Mouse (Mus musculus): ENCODE results near the gene Lefty2.

The Lefty2 gene

GRCm38 (mm10) chr1:180901107-180901506 is 8.2 kb downstream of the Lefty2 start:
- DNase-seq (ENCODE audit: low spot score), result peak; percentile 73

GRCm38 (mm10) chr1:180902915-180903314 is 10.0 kb downstream of the Lefty2 start:
- DNase-seq (ENCODE audit: low spot score), result peak; percentile 98

GRCm38 (mm10) chr1:180903666-180904038 is 10.7 kb downstream of the Lefty2 start:
- no peak for DNase-seq (ENCODE audit: low spot score)

GRCm38 (mm10) chr1:180904039-180904814 is 11.3 kb downstream of the Lefty2 start, which contains the start of gene Pycr2:
Pycr2 (plus strand) TSS chr1:180904293.
- DNase-seq (ENCODE audit: low spot score), result peak; percentile 93

- no peak for DNase-seq (ENCODE audit: low spot score)
Measured at GRCm38 (mm10) chr1:180904815-180905080, 11.8 kb downstream of the Lefty2 start.

- no peak for DNase-seq (ENCODE audit: low spot score)
Measured at GRCm38 (mm10) chr1:180905307-180905706, 12.4 kb downstream of the Lefty2 start.

- DNase-seq (ENCODE audit: low spot score), result no peak
Measured at GRCm38 (mm10) chr1:180905876-180906275, 13.0 kb downstream of the Lefty2 start.

- no peak for DNase-seq (ENCODE audit: low spot score)
Measured at GRCm38 (mm10) chr1:180906461-180907147, 13.7 kb downstream of the Lefty2 start.

GRCm38 (mm10) chr1:180911138-180911537 is 18.2 kb downstream of the Lefty2 start:
- DNase-seq (ENCODE audit: low spot score), result no peak

GRCm38 (mm10) chr1:180911653-180912287 is 18.9 kb downstream of the Lefty2 start:
- DNase-seq (ENCODE audit: low spot score), result no peak

- no peak for DNase-seq (ENCODE audit: low spot score)
Measured at GRCm38 (mm10) chr1:180912792-180913191, 19.9 kb downstream of the Lefty2 start.

GRCm38 (mm10) chr1:180913797-180914196 is 20.9 kb downstream of the Lefty2 start:
- no peak for DNase-seq (ENCODE audit: low spot score)

- DNase-seq (ENCODE audit: low spot score), result no peak
Measured at GRCm38 (mm10) chr1:180916425-180916824, 23.5 kb downstream of the Lefty2 start.

GRCm38 (mm10) chr1:180917053-180917452 is 24.1 kb downstream of the Lefty2 start:
- DNase-seq (ENCODE audit: low spot score), result no peak

- peak; percentile 56 for DNase-seq (ENCODE audit: low spot score)
Measured at GRCm38 (mm10) chr1:180919686-180920085, 26.8 kb downstream of the Lefty2 start.

- DNase-seq (ENCODE audit: low spot score), result no peak
Measured at GRCm38 (mm10) chr1:180922273-180923048, 29.6 kb downstream of the Lefty2 start.

GRCm38 (mm10) chr1:180924737-180925136 is 31.8 kb downstream of the Lefty2 start:
- DNase-seq (ENCODE audit: low spot score), result no peak

GRCm38 (mm10) chr1:180926286-180926685 is 33.4 kb downstream of the Lefty2 start:
- DNase-seq (ENCODE audit: low spot score), result no peak

- no peak for DNase-seq (ENCODE audit: low spot score)
Measured at GRCm38 (mm10) chr1:180929599-180929998, 36.7 kb downstream of the Lefty2 start.

GRCm38 (mm10) chr1:180931106-180931505 is 38.2 kb downstream of the Lefty2 start:
- no peak for DNase-seq (ENCODE audit: low spot score)

GRCm38 (mm10) chr1:180933659-180934058 is 40.8 kb downstream of the Lefty2 start:
- no peak for DNase-seq (ENCODE audit: low spot score)
